Mouse (Mus musculus) pancreas, adult 10 weeks (tissue): ENCODE results near the gene Olfr594. TPM values are rescaled to one million over a fixed set of nuclear protein-coding genes. Genes with fewer than 3 reads are reported as not detected.

Experiments used
- polyA plus RNA-seq: library from polyadenylated mRNA; stranded (reverse); fragments of 350-450 nt; fragmentation: Illumina TruSeq; extraction: RNeasy Lipid Tissue Mini Kit (QIAGEN cat#74804); gene quantifications from one replicate; pipeline ENCODE4 v1.2.3, GENCODE M21; 2015; ENCODE audit warnings: low read depth, low replicate concordance; ENCODE audit not compliant: insufficient read depth

Gene Olfr594
- polyA plus RNA-seq: not detected

DNA sequence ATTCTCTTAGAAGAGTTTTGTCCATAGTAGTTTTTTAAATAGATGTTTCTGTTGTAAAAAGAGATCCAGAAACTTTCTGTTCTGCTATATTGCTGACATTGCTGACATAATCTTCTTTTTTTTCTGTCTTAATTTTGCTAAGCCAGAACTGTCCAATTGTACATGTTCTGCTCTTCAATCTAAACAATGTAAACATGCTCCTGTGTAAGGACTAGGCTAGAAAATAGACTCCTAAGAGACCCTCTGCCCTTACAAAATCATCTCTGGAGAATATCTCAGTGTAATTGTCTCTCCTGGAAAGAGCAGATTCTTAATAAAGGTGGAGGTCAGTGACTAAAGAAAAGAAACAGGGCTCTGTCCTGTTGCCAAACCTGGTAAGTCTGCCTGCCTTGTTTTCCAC lies at the start of gene Olfr594:
Olfr594 (plus strand) TSS at position 301 of the 400 bp plus-strand sequence.

DNA sequence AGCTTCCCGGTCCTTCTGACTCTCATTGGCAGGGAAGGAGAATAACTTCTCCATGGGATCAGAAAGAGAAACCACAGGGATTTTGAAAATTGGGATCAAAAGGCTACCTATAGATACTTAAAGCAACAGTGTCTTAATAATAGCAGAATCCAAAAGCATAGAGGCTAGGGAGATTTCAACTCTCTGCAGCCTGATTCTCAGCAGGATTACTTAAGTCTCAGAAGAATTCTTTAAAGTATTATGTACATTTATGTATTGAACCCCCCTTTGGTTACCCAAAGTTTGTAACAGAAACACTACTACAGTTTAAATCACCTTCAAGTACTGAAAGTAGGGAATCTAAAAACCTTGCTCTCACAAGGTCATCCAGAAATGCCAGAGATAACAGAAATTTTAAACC lies 38.6 kb upstream of the Olfr594 start, which contains the start of gene Olfr591:
Olfr591 (minus strand) TSS at position 101 of the 400 bp plus-strand sequence.

DNA sequence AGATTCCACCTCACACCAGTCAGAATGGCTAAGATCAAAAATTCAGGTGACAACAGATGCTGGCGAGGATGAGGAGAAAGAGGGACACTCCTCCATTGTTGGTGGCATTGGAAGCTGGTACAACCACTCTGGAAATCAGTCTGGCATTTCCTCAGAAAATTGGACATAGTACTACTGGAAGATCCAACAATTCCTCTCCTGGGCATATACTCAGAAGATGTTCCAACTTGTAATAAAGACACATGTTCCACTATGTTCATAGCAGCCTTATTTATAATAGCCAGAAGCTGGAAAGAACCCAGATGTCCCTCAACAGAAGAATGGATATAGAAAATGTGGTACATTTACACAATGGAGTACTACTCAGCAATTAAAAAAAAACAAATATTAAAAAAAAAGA lies 32.3 kb upstream of the Olfr594 start, which contains the start of gene Olfr592:
Olfr592 (plus strand) TSS at position 301 of the 400 bp plus-strand sequence.

DNA sequence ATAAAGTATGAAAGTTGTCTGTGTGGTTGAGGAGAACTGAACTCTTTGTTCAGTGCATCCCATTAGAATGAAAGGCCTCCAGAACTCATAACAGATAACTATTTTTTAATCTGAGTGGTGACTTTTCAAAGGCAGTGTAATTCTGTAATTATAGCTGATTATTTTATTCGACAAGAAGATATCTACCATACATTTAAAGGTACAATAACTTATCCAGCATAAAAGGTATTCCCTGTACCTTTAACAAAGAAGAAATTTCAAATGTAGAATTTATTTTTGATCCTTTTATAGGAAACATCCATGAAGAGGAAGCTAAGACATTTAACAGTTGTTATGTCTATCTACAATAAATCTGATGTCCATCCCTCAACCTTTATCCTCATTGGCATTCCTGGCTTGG lies 5.2 kb upstream of the Olfr594 start, which contains the start of gene Olfr593:
Olfr593 (plus strand) TSS at position 301 of the 400 bp plus-strand sequence.

DNA sequence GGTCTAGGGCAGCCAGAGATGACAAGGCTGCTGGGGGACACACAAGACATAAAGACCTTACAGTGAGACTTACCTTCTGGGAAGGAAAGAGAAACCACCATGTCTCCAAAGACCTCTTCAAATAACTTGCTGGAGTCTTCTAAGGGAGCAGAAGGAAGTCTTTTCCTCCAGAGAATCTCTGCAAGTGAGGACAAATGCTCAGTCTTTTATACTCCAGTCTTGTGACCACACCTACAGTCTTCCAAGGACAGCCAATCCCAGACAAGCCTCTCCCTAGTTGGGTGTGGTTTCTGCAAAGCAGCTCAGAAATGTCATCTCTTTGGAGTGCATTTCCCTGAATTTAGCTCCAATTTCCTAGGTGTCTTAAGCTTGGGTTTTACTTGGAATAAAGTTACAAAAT lies 35.6 kb downstream of the Olfr594 start, which contains the start of gene Usp17ld:
Usp17ld (minus strand) TSS at position 101 of the 400 bp plus-strand sequence.

Other genes starting within 250 kb of the Olfr594 start
- not detected for gene Olfr577, start 241.1 kb upstream of the Olfr594 start, polyA plus RNA-seq
- gene Olfr578, start 227.7 kb upstream of the Olfr594 start, polyA plus RNA-seq: not detected
- not detected for gene Olfr582, start 179.0 kb upstream of the Olfr594 start, polyA plus RNA-seq
- not detected for gene Olfr583, start 165.7 kb upstream of the Olfr594 start, polyA plus RNA-seq
- not detected for gene Olfr584, start 135.1 kb upstream of the Olfr594 start, polyA plus RNA-seq
- not detected for gene Olfr585, start 119.3 kb upstream of the Olfr594 start, polyA plus RNA-seq
- gene Olfr586, start 91.4 kb upstream of the Olfr594 start, polyA plus RNA-seq: not detected
- not detected for gene Olfr588-ps1, start 76.1 kb upstream of the Olfr594 start, polyA plus RNA-seq
- gene Olfr589, start 60.6 kb upstream of the Olfr594 start, polyA plus RNA-seq: not detected
- gene Olfr591, start 38.7 kb upstream of the Olfr594 start, polyA plus RNA-seq: not detected
- gene Olfr592, start 32.2 kb upstream of the Olfr594 start, polyA plus RNA-seq: not detected
- gene Olfr593, start 5.1 kb upstream of the Olfr594 start, polyA plus RNA-seq: not detected
- not detected for gene Usp17ld, start 35.5 kb downstream of the Olfr594 start, polyA plus RNA-seq
- gene Olfr596, start 88.7 kb downstream of the Olfr594 start, polyA plus RNA-seq: not detected
- gene Olfr597, start 99.3 kb downstream of the Olfr594 start, polyA plus RNA-seq: not detected
- gene Olfr598, start 106.6 kb downstream of the Olfr594 start, polyA plus RNA-seq: not detected
- gene Olfr599, start 118.9 kb downstream of the Olfr594 start, polyA plus RNA-seq: not detected
- not detected for gene Olfr600, start 132.7 kb downstream of the Olfr594 start, polyA plus RNA-seq
- not detected for gene Olfr601, start 145.7 kb downstream of the Olfr594 start, polyA plus RNA-seq
- not detected for gene Olfr603, start 169.2 kb downstream of the Olfr594 start, polyA plus RNA-seq
- gene Usp17lc, start 198.1 kb downstream of the Olfr594 start, polyA plus RNA-seq: not detected
- not detected for gene Olfr605, start 228.4 kb downstream of the Olfr594 start, polyA plus RNA-seq
- not detected for gene Olfr606, start 232.1 kb downstream of the Olfr594 start, polyA plus RNA-seq
- gene Olfr607, start 247.2 kb downstream of the Olfr594 start, polyA plus RNA-seq: not detected